Mouse (Mus musculus) urinary bladder, adult 2 months (tissue): ENCODE measurements around the gene Hist1h3i. TPM values are rescaled to one million over a fixed set of nuclear protein-coding genes. Genes with fewer than 3 reads are reported as not detected.
"Not testable (repeated sequence)": the region's sequence is repeated elsewhere in the genome, so short reads cannot be mapped to it uniquely, and the experiment has no call there.

Experiments used
- DNase-seq: peaks from one replicate; pipeline ENCODE4 v3.0.0; 2022; ENCODE audit warnings: low spot score
- polyA plus RNA-seq: library from polyadenylated mRNA; depleted of rRNA; stranded (reverse); fragments of >200 nt; gene quantifications from 2 replicates; pipeline ENCODE4 v1.2.3, GENCODE M21; 2012; rRNA removed

Gene Hist1h3i
- 0.65 and 0.96 TPM in 2 replicates for polyA plus RNA-seq

DNA sequence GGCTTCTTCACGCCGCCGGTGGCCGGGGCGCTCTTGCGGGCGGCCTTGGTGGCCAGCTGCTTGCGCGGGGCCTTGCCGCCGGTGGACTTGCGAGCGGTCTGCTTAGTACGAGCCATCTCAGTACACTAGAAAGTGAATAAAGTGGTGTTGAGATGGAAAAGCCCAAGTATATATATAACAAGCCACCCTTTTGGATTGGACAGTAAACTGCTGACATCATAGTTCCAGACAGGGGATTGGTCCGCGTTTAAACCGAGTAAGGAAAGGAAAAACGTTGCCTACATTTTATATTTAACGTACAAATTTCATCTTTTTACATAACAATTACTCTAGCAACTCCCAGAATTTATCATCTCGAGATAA lies at the start of gene Hist1h3i:
Hist1h3i (minus strand) TSS at position 116 of the 363 bp plus-strand sequence.
- DNase-seq, result no peak

DNA sequence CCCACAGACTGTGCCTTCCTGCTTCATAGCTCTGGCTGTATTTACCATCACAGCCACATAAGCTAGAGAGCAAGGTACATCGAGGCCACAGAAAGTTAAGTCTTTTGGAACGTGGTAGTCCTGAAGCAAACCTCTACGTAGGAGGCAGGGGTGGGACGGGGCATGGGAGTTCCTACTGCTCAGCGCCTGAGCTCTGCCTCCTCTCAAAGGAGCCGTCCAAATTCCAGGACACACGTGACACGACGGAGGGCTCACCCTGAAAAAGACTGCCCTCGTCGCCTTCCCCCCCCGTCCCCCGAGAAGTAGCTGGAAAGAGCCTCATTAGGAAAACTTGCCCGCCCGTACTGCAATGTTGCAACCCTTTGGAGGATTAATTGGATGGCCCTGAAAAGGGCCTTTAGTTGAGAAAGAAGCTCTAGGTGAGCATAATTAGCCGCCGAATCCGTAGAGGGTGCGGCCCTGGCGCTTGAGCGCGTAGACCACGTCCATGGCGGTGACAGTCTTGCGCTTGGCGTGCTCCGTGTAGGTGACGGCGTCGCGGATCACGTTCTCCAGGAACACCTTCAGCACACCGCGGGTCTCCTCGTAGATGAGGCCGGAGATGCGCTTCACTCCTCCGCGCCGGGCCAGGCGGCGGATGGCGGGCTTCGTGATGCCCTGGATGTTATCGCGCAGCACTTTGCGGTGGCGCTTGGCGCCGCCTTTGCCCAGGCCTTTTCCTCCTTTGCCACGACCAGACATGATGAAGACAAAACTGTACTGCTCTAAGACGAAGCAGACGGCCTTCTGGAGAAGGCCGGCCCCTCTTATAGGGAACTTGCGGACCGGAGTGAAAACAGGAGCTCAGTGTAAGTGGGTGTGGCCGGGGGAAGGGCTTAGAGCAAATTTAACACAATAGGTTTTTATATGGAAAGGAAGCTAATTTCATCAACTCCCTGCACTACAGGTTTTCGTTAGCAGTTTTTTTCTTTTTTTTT lies 48.5 kb upstream of the Hist1h3i start, which contains the start of gene Hist1h4n:
Hist1h4n (minus strand) TSS at position 779 of the 977 bp plus-strand sequence.
- DNase-seq, result not testable (repeated sequence)

DNA sequence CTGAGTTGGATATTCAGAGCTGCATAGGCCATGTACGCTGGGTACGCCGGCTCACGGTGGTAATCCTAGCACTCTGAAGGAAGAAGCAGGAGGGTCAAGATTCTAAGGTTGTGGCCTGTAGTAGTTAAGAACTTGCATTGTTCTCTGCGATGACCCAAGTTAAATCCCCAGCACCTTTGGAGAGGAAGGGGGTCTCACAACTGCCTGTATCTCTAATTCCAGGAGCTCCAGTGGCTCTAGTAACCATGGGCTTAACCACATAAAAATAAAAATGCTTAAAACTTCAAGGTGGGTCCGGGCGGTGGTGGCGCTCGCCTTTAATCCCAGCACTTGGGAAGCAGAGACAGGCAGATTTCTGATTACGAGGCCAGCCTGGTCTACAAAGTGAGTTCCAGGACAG lies 47.2 kb upstream of the Hist1h3i start:
- no peak for DNase-seq

DNA sequence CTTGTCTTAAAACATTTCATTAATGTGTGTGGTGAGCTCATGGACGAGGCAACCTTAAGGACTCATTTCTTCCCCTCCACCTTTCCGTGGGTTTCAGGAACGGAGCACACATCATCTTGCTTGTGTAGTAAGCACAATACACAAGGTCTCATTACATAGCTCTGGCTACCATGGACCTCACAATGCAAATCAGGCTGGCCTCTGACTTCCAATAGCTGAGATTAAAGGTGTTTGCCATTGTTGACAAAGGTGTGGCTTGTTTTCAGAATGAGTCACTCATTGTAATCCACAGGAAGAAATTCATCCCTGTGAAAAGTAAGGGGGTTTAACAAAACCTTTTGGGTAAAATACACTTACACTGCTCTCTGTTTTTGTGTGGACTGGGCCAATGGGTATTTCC lies 45.3 kb upstream of the Hist1h3i start:
- DNase-seq, result no peak

DNA sequence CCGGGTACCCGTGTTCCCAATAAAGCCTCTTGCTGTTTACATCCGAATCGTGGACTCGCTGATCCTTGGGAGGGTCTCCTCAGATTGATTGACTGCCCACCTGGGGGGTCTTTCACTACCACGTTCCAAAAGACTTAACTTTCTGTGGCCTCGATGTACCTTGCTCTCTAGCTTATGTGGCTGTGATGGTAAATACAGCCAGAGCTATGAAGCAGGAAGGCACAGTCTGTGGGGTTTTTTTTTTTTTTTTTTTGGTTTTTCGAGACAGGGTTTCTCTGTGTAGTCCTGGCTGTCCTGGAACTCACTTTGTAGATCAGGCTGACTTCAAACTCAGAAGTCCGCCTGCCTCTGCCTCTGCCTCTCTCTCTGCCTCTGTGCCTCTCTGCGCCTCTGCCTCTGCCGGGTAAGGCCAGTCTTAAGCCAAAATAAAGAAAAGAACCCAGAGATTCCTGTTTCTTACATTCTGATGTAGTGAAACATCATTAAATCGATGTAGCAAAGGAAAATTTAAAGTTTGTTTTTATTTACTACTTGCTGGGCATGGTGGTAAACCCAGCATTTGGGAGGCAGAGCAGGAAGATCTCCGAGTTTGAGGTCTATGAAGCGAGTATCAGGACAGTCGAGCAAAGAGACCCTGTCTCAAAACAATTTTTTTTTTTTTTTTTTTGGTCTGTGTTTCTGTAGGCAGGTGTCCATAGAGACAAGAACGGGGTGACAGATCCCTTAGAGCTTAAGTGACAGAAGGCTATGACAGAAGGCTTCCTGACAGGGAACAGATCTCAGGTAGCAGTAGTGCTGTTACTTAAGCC lies 37.1 kb upstream of the Hist1h3i start:
- DNase-seq, result not testable (repeated sequence)

DNA sequence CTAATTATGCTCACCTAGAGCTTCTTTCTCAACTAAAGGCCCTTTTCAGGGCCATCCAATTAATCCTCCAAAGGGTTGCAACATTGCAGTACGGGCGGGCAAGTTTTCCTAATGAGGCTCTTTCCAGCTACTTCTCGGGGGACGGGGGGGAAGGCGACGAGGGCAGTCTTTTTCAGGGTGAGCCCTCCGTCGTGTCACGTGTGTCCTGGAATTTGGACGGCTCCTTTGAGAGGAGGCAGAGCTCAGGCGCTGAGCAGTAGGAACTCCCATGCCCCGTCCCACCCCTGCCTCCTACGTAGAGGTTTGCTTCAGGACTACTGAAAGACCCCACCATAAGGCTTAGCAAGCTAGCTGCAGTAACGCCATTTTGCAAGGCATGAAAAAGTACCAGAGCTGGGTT lies 28.9 kb upstream of the Hist1h3i start:
- DNase-seq, result not testable (repeated sequence)

DNA sequence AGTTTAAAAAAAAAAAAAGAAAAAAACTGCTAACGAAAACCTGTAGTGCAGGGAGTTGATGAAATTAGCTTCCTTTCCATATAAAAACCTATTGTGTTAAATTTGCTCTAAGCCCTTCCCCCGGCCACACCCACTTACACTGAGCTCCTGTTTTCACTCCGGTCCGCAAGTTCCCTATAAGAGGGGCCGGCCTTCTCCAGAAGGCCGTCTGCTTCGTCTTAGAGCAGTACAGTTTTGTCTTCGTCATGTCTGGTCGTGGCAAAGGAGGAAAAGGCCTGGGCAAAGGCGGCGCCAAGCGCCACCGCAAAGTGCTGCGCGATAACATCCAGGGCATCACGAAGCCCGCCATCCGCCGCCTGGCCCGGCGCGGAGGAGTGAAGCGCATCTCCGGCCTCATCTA lies 28.4 kb upstream of the Hist1h3i start, which contains the start of gene Hist1h4m:
Hist1h4m (plus strand) TSS at position 208 of the 400 bp plus-strand sequence.
- DNase-seq, result not testable (repeated sequence)

DNA sequence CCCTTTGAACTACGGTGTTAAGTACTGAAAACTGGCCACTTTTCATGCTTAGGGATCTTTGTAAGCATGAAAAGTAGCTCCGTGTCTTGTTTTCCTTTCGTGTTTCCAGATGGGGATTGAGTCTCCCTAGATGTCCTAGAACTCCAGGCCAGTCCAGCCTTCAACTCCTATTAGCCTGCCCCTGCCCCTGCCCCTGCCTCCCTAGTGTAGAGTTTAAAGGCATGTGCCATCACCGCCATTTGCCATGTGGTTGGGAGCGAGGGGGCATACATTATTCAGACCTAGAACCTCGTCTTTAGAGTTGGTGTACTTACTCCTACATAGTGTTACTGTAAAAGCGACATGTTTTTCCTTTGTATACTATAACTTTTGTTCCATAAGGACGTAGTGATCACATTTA lies 27.9 kb upstream of the Hist1h3i start:
- not testable (repeated sequence) for DNase-seq

DNA sequence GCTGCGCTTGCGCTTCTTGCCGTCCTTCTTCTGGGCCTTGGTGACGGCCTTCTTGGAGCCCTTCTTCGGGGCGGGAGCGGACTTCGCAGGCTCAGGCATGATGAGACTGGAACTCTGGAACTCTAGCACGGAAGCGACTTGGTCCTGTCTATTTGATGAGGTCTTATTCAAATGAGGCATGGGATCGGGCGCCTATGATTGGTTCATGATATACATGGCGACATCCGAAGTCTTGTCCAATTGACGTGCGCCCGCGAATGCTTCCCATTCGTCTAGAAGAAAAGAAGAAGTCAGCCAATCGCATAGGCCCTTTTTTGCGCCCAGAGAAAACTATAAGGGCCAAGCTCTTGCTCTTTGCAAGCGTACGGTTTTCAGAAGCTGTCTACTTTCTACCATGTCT lies 26.9 kb upstream of the Hist1h3i start, which contains the start of the genes Hist1h2bq and Hist1h2ao:
Hist1h2bq (minus strand) TSS at position 125 of the 400 bp plus-strand sequence.
Hist1h2ao (plus strand) TSS at position 393 of the 400 bp plus-strand sequence.
- not testable (repeated sequence) for DNase-seq

DNA sequence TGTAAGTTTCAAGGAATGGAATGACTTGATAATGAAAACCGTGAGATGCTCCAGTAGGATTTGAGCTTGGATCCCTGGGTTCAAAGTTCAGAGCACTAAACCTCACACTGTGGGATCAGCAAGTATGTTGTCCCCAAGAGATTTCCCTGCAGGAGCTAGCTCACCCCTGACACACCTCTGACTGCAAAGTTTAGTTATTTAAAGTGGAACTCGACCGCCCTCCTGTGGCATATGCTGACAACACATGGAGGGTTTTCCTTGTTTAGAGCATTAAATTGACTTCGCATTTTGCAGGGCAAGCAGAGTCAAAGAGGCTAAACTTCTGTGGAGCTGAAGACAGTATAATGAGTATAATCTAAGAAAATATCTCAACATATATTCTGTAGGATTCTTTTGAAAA lies 19.9 kb upstream of the Hist1h3i start:
- DNase-seq, result not testable (repeated sequence)

DNA sequence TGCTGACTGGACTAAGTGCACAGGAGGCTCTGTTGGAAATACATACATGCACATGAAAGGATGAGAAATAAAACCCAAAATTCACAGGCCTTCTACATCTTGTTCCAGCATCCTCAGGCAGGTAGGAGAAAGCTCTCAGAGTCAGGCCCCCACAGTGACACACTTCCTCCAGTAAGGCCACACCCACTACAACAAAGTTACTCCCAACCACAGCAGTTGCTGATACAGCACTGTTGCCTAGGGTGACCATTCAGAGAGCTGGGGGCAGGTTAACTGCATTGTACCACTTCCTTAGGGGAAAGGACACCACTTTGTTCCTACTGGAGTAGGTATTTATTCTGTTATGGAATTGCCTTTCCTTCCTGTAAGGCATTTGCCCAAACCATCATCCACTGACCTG lies 14.0 kb upstream of the Hist1h3i start:
- not testable (repeated sequence) for DNase-seq

DNA sequence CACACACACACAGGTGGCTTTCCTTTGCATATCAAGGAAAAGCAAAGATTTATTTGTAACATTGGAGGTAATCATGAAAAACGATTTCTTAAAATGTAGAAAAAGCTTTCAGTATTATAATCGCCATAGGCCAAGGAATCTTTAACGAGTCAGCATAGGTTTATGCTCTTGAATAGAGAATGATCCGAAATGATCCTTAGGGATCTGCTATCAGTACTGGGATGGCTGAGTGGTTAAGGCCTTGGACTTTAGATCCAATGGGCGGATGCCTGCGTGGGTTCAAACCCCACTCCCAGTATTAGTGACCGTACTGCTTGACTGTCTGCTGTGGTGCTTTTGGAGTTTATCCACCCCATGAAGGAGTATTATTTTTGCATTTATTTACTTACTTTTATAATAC lies 12.4 kb upstream of the Hist1h3i start:
- no peak for DNase-seq

DNA sequence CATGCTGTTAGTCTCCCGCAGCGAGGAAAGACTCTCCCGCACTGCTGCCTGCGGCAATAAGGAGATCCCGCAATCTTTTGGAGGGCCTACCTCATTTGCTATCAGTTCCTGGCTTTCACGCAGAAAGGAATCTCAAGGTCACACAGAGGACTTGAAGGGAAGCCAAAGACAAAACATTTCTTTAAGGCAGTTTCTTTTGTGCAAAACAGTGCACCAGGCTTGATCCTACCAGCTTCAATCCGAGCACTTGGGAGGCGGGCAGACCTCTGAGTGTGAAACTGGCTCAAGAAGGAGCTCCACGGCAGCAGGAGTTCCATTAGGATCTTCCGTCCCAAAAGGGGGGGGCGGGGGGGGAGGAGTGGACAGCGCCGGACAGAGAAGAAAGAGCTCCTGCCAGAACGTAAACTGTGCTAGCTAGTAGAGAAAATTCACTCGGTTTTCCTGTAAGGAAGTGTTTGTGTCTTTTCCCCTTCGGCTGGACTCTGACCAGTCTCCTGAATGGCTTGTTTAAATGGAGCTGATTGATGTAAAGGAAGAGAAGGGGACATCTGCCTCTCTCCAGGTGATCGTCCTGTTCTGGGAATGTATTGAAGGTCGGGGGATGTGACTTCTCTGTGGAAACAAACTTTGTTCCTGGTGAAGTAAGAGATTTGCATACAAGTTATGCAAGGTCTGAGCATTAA lies 7.6 kb upstream of the Hist1h3i start:
- no peak for DNase-seq

DNA sequence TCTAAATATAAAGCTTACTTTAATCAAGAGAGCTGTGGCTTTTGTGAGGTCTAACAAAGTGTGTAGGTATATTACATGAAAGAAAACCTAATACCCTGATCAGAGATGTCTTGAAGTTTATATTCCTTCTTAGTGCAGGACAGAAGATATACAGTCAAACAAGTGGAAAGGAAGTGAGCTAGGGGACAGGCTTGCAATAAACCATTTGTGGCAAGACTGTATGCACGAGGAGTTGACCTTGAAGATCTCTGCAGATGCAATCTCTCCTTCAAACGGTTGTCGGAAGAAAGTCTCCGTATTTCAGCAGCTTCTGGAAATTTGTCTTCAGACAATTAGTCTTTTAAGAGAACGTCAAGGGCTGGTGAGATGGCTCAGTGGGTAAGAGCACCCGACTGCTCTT lies 6.8 kb upstream of the Hist1h3i start:
- DNase-seq, result no peak

DNA sequence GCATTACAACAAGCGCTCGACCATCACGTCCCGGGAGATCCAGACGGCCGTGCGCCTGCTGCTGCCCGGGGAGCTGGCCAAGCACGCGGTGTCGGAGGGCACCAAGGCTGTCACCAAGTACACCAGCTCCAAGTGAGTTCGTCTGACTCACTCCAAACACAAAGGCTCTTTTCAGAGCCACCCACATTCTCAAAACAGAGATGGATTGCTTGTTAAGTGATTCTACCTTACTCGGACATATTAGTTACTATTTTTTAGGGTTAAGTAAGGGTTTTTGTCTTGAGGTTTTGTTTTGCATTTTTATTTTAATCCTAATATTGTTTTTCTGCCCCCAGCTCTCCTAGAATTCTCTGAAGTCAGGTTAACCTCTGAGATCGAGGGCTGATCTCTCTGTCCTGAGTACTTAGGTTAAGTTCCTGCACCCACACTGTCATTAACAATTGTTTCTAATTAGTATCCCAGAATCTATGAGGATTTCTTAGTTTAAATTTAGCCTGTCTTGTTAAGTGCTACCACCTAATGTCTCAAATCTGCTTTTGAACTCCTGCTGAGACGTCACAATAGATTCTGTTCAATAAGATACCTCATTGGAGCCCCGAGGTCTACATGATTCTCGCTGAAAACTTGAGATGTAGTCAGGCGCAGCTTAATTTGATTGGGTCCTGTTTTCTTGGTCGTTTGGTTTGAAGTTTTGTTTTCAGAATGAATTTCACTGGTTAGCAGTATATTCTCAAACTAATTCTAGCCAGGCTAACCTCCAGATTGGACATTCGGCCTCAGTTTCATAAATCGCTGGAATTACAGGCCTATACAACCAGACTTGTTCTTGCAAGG lies 4.8 kb upstream of the Hist1h3i start:
- DNase-seq, result no peak

DNA sequence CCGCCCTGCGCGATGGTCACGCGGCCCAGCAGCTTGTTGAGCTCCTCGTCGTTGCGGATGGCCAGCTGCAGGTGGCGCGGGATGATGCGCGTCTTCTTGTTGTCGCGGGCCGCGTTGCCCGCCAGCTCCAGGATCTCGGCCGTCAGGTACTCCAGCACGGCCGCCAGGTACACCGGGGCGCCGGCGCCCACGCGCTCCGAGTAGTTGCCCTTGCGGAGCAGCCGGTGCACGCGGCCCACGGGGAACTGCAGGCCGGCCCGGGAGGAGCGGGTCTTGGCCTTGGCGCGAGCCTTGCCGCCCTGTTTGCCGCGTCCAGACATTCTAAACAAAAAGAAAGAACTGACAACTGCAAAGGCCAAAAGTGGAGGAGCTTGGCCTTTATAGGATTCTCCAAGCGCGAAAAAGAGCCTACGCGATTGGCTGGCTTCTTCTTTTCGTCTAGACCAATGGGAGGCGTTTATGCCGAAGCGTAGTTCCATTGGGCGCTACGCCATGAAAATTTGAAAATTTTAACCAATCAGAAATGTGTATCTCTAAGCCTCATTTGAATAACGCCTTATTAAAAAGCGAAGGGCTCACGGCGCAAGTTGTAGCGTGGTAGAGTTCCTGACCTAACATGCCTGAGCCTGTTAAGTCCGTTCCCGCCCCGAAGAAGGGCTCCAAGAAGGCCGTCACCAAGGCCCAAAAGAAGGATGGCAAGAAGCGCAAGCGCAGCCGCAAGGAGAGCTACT lies 3.9 kb upstream of the Hist1h3i start, which contains the start of the genes Hist1h2an and Hist1h2bp:
Hist1h2an (minus strand) TSS at position 320 of the 731 bp plus-strand sequence.
Hist1h2bp (plus strand) TSS at position 563 of the 731 bp plus-strand sequence.
- peak; percentile 52 for DNase-seq

DNA sequence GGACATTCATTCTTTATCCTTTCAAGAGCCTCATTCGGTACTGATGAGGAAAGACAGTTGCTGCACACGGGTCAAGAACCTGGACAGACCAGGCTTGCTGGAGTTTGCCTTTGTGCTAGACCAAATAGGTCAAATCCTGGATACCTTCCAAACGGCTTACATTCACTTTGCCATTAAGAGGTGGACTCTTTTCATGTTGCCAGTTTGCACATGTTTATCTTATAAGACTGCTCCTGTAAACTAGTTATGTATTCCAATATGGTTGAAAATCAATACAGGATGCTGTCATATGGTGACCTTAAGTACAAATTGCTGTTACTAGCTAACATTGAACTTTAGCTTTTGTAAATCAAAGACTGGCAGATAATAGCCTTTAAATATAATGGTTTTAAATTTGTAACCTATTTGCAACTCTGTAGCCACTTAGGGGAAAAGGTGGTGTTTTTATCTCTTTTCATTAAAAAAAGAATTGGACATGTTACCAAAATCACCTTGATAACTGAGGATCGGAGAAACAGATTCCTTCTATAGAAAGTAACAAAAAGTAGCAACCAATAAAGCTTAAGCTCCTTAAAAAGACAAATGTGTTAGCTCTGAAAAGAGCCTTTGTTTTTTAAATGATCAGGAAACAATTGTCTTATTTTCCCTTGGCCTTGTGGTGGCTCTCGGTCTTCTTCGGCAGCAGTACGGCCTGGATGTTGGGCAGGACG lies 3.2 kb upstream of the Hist1h3i start:
- no peak for DNase-seq

DNA sequence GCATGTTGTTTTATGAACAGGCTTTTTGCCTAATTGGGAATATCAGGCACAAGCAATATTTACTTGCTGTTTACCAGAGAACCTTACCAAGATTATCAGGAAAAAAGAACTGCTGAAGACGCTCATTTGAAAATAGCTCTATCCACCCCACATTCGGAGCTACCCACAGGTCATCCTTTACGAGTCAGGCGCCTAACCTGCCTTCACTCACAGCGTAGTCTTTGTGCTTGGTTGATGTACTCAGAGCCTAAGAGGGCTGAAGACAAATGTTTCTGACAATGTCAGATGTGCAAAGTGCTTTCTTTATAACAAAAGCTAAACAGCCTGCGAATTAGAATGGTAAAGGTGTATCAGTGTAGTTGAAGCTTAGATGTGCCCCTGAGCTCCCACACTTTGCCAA lies 1.1 kb upstream of the Hist1h3i start:
- DNase-seq, result no peak

DNA sequence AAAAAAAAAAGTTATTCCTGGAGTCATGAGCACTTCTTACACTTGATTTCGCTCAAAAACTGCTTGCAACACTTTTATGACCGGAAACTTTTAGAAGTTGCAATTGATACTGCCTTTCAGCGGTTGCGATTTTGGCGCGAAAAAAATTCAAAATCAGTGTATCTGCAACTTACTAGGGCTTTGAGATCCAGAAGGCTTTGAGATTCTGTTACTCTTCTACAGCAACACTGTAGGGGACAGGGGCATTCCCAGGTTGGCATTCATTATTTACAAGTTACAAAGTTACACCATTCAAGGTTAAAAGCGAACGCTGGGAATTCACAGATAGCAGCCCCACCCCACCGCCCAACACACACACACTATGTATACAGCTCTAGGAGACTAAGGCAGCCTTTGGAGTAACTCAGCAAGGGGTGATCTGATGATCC lies 578 bp upstream of the Hist1h3i start:
- no peak for DNase-seq
